Mouse (Mus musculus) embryonic facial prominence, embryonic 10.5 days (tissue): ENCODE results near the gene Camta1. TPM values are rescaled to one million over a fixed set of nuclear protein-coding genes. Genes with fewer than 3 reads are reported as not detected.
A peak's percentile ranks its signal among the peaks of the same experiment; 100 is the strongest.

Experiments
- DNase-seq: peaks from one replicate; pipeline ENCODE4 v3.0.0-alpha.2; 2017; ENCODE audit warnings: low spot score
- H3K27ac ChIP-seq: fragments of 300-500 bp; sonication (generic); replicated peaks from 2 replicates; pipeline ENCODE4 v1.5.1; 2016; ENCODE audit warnings: mild to moderate bottlenecking
- H3K27me3 ChIP-seq: fragments of 300-500 bp; sonication (generic); replicated peaks from 2 replicates; pipeline ENCODE4 v1.6.1; 2016; ENCODE audit warnings: low read depth, mild to moderate bottlenecking; ENCODE audit not compliant: poor library complexity, severe bottlenecking
- H3K36me3 ChIP-seq: fragments of 300-500 bp; sonication (generic); replicated peaks from 2 replicates; pipeline ENCODE4 v1.6.1; 2016; ENCODE audit warnings: mild to moderate bottlenecking, moderate library complexity
- H3K4me1 ChIP-seq: fragments of 300-500 bp; sonication (generic); 2 replicates; pipeline ENCODE4 v1.6.1; 2016
- H3K4me3 ChIP-seq: fragments of 300-500 bp; sonication (generic); 2 replicates; pipeline ENCODE4 v1.5.1; 2016; ENCODE audit warnings: mild to moderate bottlenecking, moderate library complexity
- H3K9me3 ChIP-seq: fragments of 300-500 bp; sonication (generic); 2 replicates; pipeline ENCODE4 v1.6.1; 2016; ENCODE audit warnings: mild to moderate bottlenecking
- WGBS: fragments of 180-500 bp; shearing (Covaris S2); methylation state at CpG from one replicate; pipeline ENCODE4 v1.1.7; 2016; 5-methylcytosine and 5-hydroxymethylcytosine counted together
- polyA plus RNA-seq: library from polyadenylated mRNA; unstranded; fragments of >200 nt; fragmentation: Nextera tagmentation; extraction: Ambion mirVana; gene quantifications from 2 replicates; pipeline ENCODE4 v1.2.1, GENCODE M21; 2016

The Camta1 gene
- polyA plus RNA-seq, 1 experiment from 2014 or later: 110 TPM

GRCm38 (mm10) chr4:151057347-151058321, 804.0 kb downstream of the Camta1 start, which contains the start of gene Vamp3:
Gene Vamp3, minus strand, starts transcription at chr4:151057963.
- Histone ChIP-seq H3K36me3 (peaks cover 42% of the 10 kb centered on the region), H3K27ac (peak within 1 kb of the TSS; percentile 94), H3K27me3 (no peaks in the 10 kb centered on the region), H3K4me1 (peaks cover 20% of the 10 kb centered on the region), H3K4me3 (peak within 1 kb of the TSS; percentile 97), H3K9me3 (peaks cover 11% of the 10 kb centered on the region; the same call in 1 of the 2 replicates)
- WGBS: under 1% methylated on average over 114 of the region's 114 CpGs
- DNase-seq: peak; percentile 100

DNA sequence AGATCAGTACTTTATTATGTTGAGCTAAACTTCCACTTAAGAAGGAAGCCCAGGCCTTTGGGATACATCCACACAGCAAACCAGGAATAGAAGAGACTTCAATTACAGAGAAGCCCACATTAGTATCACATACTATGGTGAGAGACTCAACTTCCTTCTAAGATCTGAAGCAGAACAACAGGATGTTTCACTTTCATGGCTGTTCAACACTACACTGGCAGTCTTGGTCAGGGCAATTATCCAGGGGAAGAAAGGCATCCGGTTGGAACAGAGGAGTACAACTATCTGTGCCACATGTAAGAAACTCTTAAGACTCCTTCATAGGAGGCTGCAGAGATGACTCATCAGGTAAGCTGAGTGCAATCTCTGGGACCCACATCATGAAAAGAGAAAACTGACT, 810.5 kb downstream of the Camta1 start:
- peaks cover under 1% of the 10 kb centered on the region; the same call in 1 of the 2 replicates for H3K4me1 ChIP-seq
- 96% methylated on average over 1 of the region's 1 CpGs for WGBS
- H3K4me3 ChIP-seq: no peak overlapping the region
- no peaks in the 10 kb centered on the region for H3K27me3 ChIP-seq
- H3K27ac ChIP-seq: no peak overlapping the region
- DNase-seq: no peak
- H3K36me3 ChIP-seq: peaks cover 81% of the 10 kb centered on the region
- no peaks in the 10 kb centered on the region for H3K9me3 ChIP-seq

- 87% methylated on average over 3 of the region's 3 CpGs for WGBS
- 0 out of 2 replicates have a peak, but pooled peaks cover 8% of the 10 kb centered on the region for H3K27me3 ChIP-seq
- no peak overlapping the region for H3K27ac ChIP-seq
- peaks cover 20% of the 10 kb centered on the region for H3K4me1 ChIP-seq
- no peak for DNase-seq
- H3K9me3 ChIP-seq: no peaks in the 10 kb centered on the region
- H3K36me3 ChIP-seq: peaks cover 49% of the 10 kb centered on the region
- H3K4me3 ChIP-seq: no peak overlapping the region
Measured at GRCm38 (mm10) chr4:151046524-151046923, 815.2 kb downstream of the Camta1 start.

- no peaks in the 10 kb centered on the region for H3K9me3 ChIP-seq
- WGBS: 6% methylated on average over 21 of the region's 21 CpGs
- H3K36me3 ChIP-seq: peaks cover 36% of the 10 kb centered on the region
- H3K4me3 ChIP-seq: peak overlapping the region; percentile 71
- H3K4me1 ChIP-seq: peaks cover 20% of the 10 kb centered on the region
- H3K27ac ChIP-seq: peak overlapping the region; percentile 83
- no peak for DNase-seq
- H3K27me3 ChIP-seq: 0 out of 2 replicates have a peak, but pooled peaks cover 8% of the 10 kb centered on the region
Measured at GRCm38 (mm10) chr4:151044944-151045570, 816.6 kb downstream of the Camta1 start.

- Histone ChIP-seq H3K4me3 (peak within 1 kb of the TSS; percentile 71), H3K9me3 (no peaks in the 10 kb centered on the region), H3K27me3 (0 out of 2 replicates have a peak, but pooled peaks cover 8% of the 10 kb centered on the region), H3K4me1 (peaks cover 20% of the 10 kb centered on the region), H3K36me3 (peaks cover 29% of the 10 kb centered on the region), H3K27ac (peak within 1 kb of the TSS; percentile 83)
- DNase-seq: peak; percentile 98
- under 1% methylated on average over 79 of the region's 79 CpGs for whole genome bisulfite sequencing
Measured at GRCm38 (mm10) chr4:151044037-151044943, 817.4 kb downstream of the Camta1 start, which contains the start of gene Per3. Gene Per3, minus strand, starts transcription at chr4:151044665.

- Histone ChIP-seq H3K36me3 (peaks cover 21% of the 10 kb centered on the region), H3K4me1 (peaks cover 20% of the 10 kb centered on the region), H3K9me3 (no peaks in the 10 kb centered on the region), H3K27ac (no peak overlapping the region), H3K4me3 (peak overlapping the region; percentile 71), H3K27me3 (0 out of 2 replicates have a peak, but pooled peaks cover 8% of the 10 kb centered on the region)
- DNase-seq: no peak
- WGBS: 56% methylated on average over 5 of the region's 5 CpGs
Measured at GRCm38 (mm10) chr4:151043281-151043680, 818.4 kb downstream of the Camta1 start.

- no peak overlapping the region for H3K4me3 ChIP-seq
- DNase-seq: no peak
- WGBS: 88% methylated on average over 5 of the region's 5 CpGs
Measured at GRCm38 (mm10) chr4:151041506-151041905, 820.2 kb downstream of the Camta1 start.

GRCm38 (mm10) chr4:151037800-151038199, 823.9 kb downstream of the Camta1 start:
- H3K27me3 ChIP-seq: 0 out of 2 replicates have a peak, but pooled peaks cover 2% of the 10 kb centered on the region
- no peak overlapping the region for H3K27ac ChIP-seq
- 90% methylated on average over 11 of the region's 11 CpGs for WGBS
- H3K4me1 ChIP-seq: no peaks in the 10 kb centered on the region
- H3K36me3 ChIP-seq: peaks cover 3% of the 10 kb centered on the region; the same call in 1 of the 2 replicates
- no peaks in the 10 kb centered on the region for H3K9me3 ChIP-seq
- no peak for DNase-seq
- H3K4me3 ChIP-seq: no peak overlapping the region

More at GRCm38 (mm10) chr4:151041506-151041905, 820.2 kb downstream of the Camta1 start:
- no peaks in the 10 kb centered on the region for H3K9me3 ChIP-seq
- H3K4me1 ChIP-seq: peaks cover 20% of the 10 kb centered on the region
- 0 out of 2 replicates have a peak, but pooled peaks cover 8% of the 10 kb centered on the region for H3K27me3 ChIP-seq
- H3K27ac ChIP-seq: no peak overlapping the region
- H3K36me3 ChIP-seq: peaks cover 3% of the 10 kb centered on the region

DNA sequence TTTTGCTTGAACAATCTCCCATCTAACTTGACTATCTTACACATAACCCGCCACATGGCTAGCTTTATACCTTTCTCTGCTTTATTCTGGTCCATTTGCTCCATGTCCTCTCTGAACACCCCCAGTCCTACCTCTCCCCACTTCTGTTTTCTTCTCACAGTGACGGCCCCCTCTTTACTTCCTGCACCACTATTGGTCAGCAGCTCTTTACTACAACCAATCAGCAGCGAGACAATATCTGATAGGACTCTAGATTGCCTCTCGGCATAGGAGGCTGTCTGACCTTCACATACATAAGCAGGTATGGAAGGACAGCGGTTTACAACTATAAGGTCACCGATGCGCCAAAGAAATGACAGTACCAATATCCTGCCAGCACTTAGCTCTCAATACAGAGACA, 825.2 kb downstream of the Camta1 start:
- WGBS: 88% methylated on average over 7 of the region's 7 CpGs
- Histone ChIP-seq H3K4me1 (no peaks in the 10 kb centered on the region), H3K36me3 (peaks cover 5% of the 10 kb centered on the region; the same call in 1 of the 2 replicates), H3K27me3 (no peaks in the 10 kb centered on the region), H3K4me3 (no peak overlapping the region), H3K27ac (no peak overlapping the region), H3K9me3 (no peaks in the 10 kb centered on the region)
- DNase-seq: no peak

GRCm38 (mm10) chr4:151027001-151027400, 834.7 kb downstream of the Camta1 start:
- Histone ChIP-seq H3K27ac (no peak overlapping the region), H3K36me3 (peaks cover 11% of the 10 kb centered on the region; the same call in 1 of the 2 replicates), H3K4me3 (no peak overlapping the region), H3K4me1 (no peaks in the 10 kb centered on the region), H3K9me3 (no peaks in the 10 kb centered on the region), H3K27me3 (no peaks in the 10 kb centered on the region)
- WGBS: 55% methylated on average over 6 of the region's 6 CpGs
- peak; percentile 53 for DNase-seq

- Histone ChIP-seq H3K27me3 (no peaks in the 10 kb centered on the region), H3K4me1 (peaks cover 4% of the 10 kb centered on the region; the same call in 1 of the 2 replicates), H3K4me3 (no peak overlapping the region), H3K9me3 (no peaks in the 10 kb centered on the region), H3K27ac (no peak overlapping the region), H3K36me3 (peaks cover 18% of the 10 kb centered on the region)
- DNase-seq: no peak
- 91% methylated on average over 9 of the region's 9 CpGs for WGBS
Measured at GRCm38 (mm10) chr4:151024152-151024551, 837.5 kb downstream of the Camta1 start.
